Mouse (Mus musculus) c-Kit-positive CD71-positive TER-119-negative erythroid progenitor cells, embryonic 14.5 days (primary cell): ENCODE measurements around the gene Gfod2.
A peak's percentile ranks its signal among the peaks of the same experiment; 100 is the strongest.

Source experiments
- DNase-seq: peaks from one replicate; pipeline ENCODE4 v3.0.0-alpha.2; 2013; ENCODE audit warnings: low read depth

Gene Gfod2

GRCm38 (mm10) chr8:105704146-105704812 lies 54.2 kb downstream of the Gfod2 start:
- no peak for DNase-seq

- no peak for DNase-seq
Observed at GRCm38 (mm10) chr8:105702731-105703415, 55.6 kb downstream of the Gfod2 start.

- no peak for DNase-seq
Observed at GRCm38 (mm10) chr8:105702001-105702401, 56.5 kb downstream of the Gfod2 start.

GRCm38 (mm10) chr8:105700966-105701824 lies 57.3 kb downstream of the Gfod2 start, which contains the start of the genes Acd and Pard6a:
Gene Acd, minus strand, starts transcription at chr8:105701102.
Gene Pard6a, plus strand, starts transcription at chr8:105701148.
- DNase-seq: peak; percentile 92

GRCm38 (mm10) chr8:105700566-105700965 lies 57.9 kb downstream of the Gfod2 start:
- peak; percentile 51 for DNase-seq

GRCm38 (mm10) chr8:105699488-105700215 lies 58.8 kb downstream of the Gfod2 start:
- no peak for DNase-seq

- no peak for DNase-seq
Observed at GRCm38 (mm10) chr8:105698734-105699133, 59.7 kb downstream of the Gfod2 start.

- no peak for DNase-seq
Observed at GRCm38 (mm10) chr8:105697196-105697780, 61.2 kb downstream of the Gfod2 start.

GRCm38 (mm10) chr8:105695080-105695780 lies 63.2 kb downstream of the Gfod2 start:
- DNase-seq: no peak

GRCm38 (mm10) chr8:105694051-105694799 lies 64.2 kb downstream of the Gfod2 start:
- no peak for DNase-seq

- DNase-seq: peak; percentile 56
Observed at GRCm38 (mm10) chr8:105693648-105694047, 64.8 kb downstream of the Gfod2 start.

GRCm38 (mm10) chr8:105692449-105693182 lies 65.8 kb downstream of the Gfod2 start:
- DNase-seq: no peak

GRCm38 (mm10) chr8:105690978-105691377 lies 67.5 kb downstream of the Gfod2 start:
- DNase-seq: no peak

GRCm38 (mm10) chr8:105689983-105690360 lies 68.5 kb downstream of the Gfod2 start:
- no peak for DNase-seq

GRCm38 (mm10) chr8:105689256-105689982 lies 69.0 kb downstream of the Gfod2 start:
- DNase-seq: no peak

GRCm38 (mm10) chr8:105688242-105688752 lies 70.2 kb downstream of the Gfod2 start:
- DNase-seq: no peak

GRCm38 (mm10) chr8:105687512-105687911 lies 71.0 kb downstream of the Gfod2 start:
- DNase-seq: no peak

- no peak for DNase-seq
Observed at GRCm38 (mm10) chr8:105686551-105686950, 71.9 kb downstream of the Gfod2 start.
